Mouse (Mus musculus) cerebellum, adult 2 months (tissue): ENCODE results near the gene Cdh16.
"Not testable (repeated sequence)": the region's sequence is repeated elsewhere in the genome, so short reads cannot be mapped to it uniquely, and the experiment has no call there.

Experiments used
- CTCF ChIP-seq: fragments of 200-500 bp; IDR thresholded peaks from 2 replicates; pipeline ENCODE4 v1.5.1; 2011; ENCODE audit warnings: low read depth, mild to moderate bottlenecking, control low read depth, low read length, moderate library complexity, borderline replicate concordance; ENCODE audit not compliant: insufficient read depth
- POLR2A ChIP-seq: fragments of 200-500 bp; IDR thresholded peaks from 2 replicates; pipeline ENCODE4 v1.6.1; 2011; ENCODE audit warnings: low read length, control low read depth, borderline replicate concordance; ENCODE audit not compliant: insufficient read depth

- not testable (repeated sequence) for TF ChIP-seq CTCF, POLR2A
Measured at GRCm38 (mm10) chr8:104644187-104644586, 20.0 kb upstream of the Cdh16 start.
